Mouse (Mus musculus) heart, embryonic 11.5 days (tissue): ENCODE data around the gene Suox. TPM values are rescaled to one million over a fixed set of nuclear protein-coding genes. Genes with fewer than 3 reads are reported as not detected.

Experiments used
- ATAC-seq: fragments of 200-750 bp; cut with Nextera tagmentation; replicated peaks from 2 replicates; pipeline ENCODE4 v1.8.0; 2017; ENCODE audit warnings: moderate library complexity; ENCODE audit not compliant: insufficient number of reproducible peaks, low FRiP score, low TSS enrichment
- H3K27ac ChIP-seq: fragments of 300-500 bp; sonication (generic); 2 replicates; pipeline ENCODE4 v1.5.1; 2014; ENCODE audit warnings: mild to moderate bottlenecking, low read depth, low read length
- H3K27me3 ChIP-seq: fragments of 300-500 bp; sonication (generic); 2 replicates; pipeline ENCODE4 v1.6.1; 2014; ENCODE audit warnings: mild to moderate bottlenecking, low read length, mixed read lengths; ENCODE audit not compliant: control insufficient read depth, insufficient read depth
- H3K36me3 ChIP-seq: fragments of 300-500 bp; sonication (generic); 2 replicates; pipeline ENCODE4 v1.6.1; 2014; ENCODE audit warnings: mild to moderate bottlenecking, low read length, moderate library complexity, mixed read lengths; ENCODE audit not compliant: control insufficient read depth, insufficient read depth
- H3K4me1 ChIP-seq: fragments of 300-500 bp; sonication (generic); 2 replicates; pipeline ENCODE4 v1.6.1; 2014; ENCODE audit warnings: low read length; ENCODE audit not compliant: control insufficient read depth, insufficient read depth
- H3K4me2 ChIP-seq: fragments of 300-500 bp; sonication (generic); 2 replicates; pipeline ENCODE4 v1.6.1; 2014; ENCODE audit warnings: mild to moderate bottlenecking, moderate library complexity
- H3K4me3 ChIP-seq: fragments of 300-500 bp; sonication (generic); 2 replicates; pipeline ENCODE4 v1.5.1; 2014; ENCODE audit warnings: low read depth, low read length
- H3K9ac ChIP-seq: fragments of 300-500 bp; sonication (generic); 2 replicates; pipeline ENCODE4 v1.6.1; 2014; ENCODE audit warnings: mild to moderate bottlenecking, low read depth, low read length, moderate library complexity
- H3K9me3 ChIP-seq: fragments of 300-500 bp; sonication (generic); replicated peaks from 2 replicates; pipeline ENCODE4 v1.6.1; 2016; ENCODE audit warnings: low read length; ENCODE audit not compliant: control insufficient read depth
- WGBS: fragments of 180-500 bp; shearing (Covaris S2); extraction: QIAGEN DNeasy Blood & Tissue Kit; methylation state at CpG from one replicate; pipeline ENCODE4 v1.1.7; 2014; ENCODE audit not compliant: insufficient replicate concordance; 5-methylcytosine and 5-hydroxymethylcytosine counted together
- polyA plus RNA-seq: library from polyadenylated mRNA; unstranded; fragments of >200 nt; fragmentation: Nextera tagmentation; extraction: Ambion mirVana; gene quantifications from 2 replicates; pipeline ENCODE4 v1.2.1, GENCODE M21; 2014

Gene Suox
- polyA plus RNA-seq, 1 experiment from 2014 or later = 11.1 TPM

- peaks cover 2% of the 10 kb centered on the region; the same call in 1 of the 2 replicates for H3K27me3 ChIP-seq
- ATAC-seq = no peak
- peak overlapping the region; percentile 73 for H3K9ac ChIP-seq
- H3K27ac ChIP-seq = 0 out of 2 replicates have a peak overlapping the region, but pooled peaks have one; percentile 35
- H3K4me3 ChIP-seq = peak overlapping the region; percentile 76
- H3K9me3 ChIP-seq = no peaks in the 10 kb centered on the region
- H3K36me3 ChIP-seq = no peaks in the 10 kb centered on the region
- H3K4me1 ChIP-seq = peaks cover 5% of the 10 kb centered on the region; the same call in 1 of the 2 replicates
- peak overlapping the region; percentile 95 for H3K4me2 ChIP-seq
- under 1% methylated on average over 42 of the region's 42 CpGs for WGBS
Observed at GRCm38 (mm10) chr10:128668790-128669672, 4.8 kb downstream of the Suox start.

- Histone ChIP-seq H3K27me3 (peaks cover 2% of the 10 kb centered on the region; the same call in 1 of the 2 replicates), H3K27ac (no peak overlapping the region), H3K9me3 (no peaks in the 10 kb centered on the region), H3K9ac (no peak overlapping the region), H3K4me1 (no peaks in the 10 kb centered on the region), H3K4me3 (no peak overlapping the region), H3K4me2 (no peak overlapping the region), H3K36me3 (no peaks in the 10 kb centered on the region)
- whole genome bisulfite sequencing = 86% methylated on average over 2 of the region's 2 CpGs
- ATAC-seq = no peak
Observed at GRCm38 (mm10) chr10:128665806-128666205, 8.1 kb downstream of the Suox start.

- Histone ChIP-seq H3K27me3 (peaks cover 2% of the 10 kb centered on the region; the same call in 1 of the 2 replicates), H3K9me3 (no peaks in the 10 kb centered on the region), H3K4me2 (no peak overlapping the region), H3K27ac (no peak overlapping the region), H3K9ac (no peak overlapping the region), H3K36me3 (no peaks in the 10 kb centered on the region), H3K4me3 (no peak overlapping the region), H3K4me1 (no peaks in the 10 kb centered on the region)
- ATAC-seq = no peak
- WGBS = 70% methylated on average over 3 of the region's 3 CpGs
Observed at GRCm38 (mm10) chr10:128665307-128665706, 8.6 kb downstream of the Suox start.

- no peaks in the 10 kb centered on the region for H3K9me3 ChIP-seq
- 62% methylated on average over 3 of the region's 3 CpGs for WGBS
- H3K9ac ChIP-seq = no peak overlapping the region
- H3K4me2 ChIP-seq = no peak overlapping the region
- H3K27ac ChIP-seq = no peak overlapping the region
- no peak overlapping the region for H3K4me3 ChIP-seq
- no peaks in the 10 kb centered on the region for H3K27me3 ChIP-seq
- ATAC-seq = no peak
- H3K36me3 ChIP-seq = no peaks in the 10 kb centered on the region
- H3K4me1 ChIP-seq = no peaks in the 10 kb centered on the region
Observed at GRCm38 (mm10) chr10:128664808-128665207, 9.1 kb downstream of the Suox start.

- Histone ChIP-seq H3K4me1 (no peaks in the 10 kb centered on the region), H3K9ac (no peak overlapping the region), H3K27me3 (no peaks in the 10 kb centered on the region), H3K4me2 (no peak overlapping the region), H3K36me3 (no peaks in the 10 kb centered on the region), H3K4me3 (no peak overlapping the region), H3K9me3 (no peaks in the 10 kb centered on the region), H3K27ac (no peak overlapping the region)
- ATAC-seq = no peak
- WGBS = 50% methylated on average over 5 of the region's 5 CpGs
Observed at GRCm38 (mm10) chr10:128663441-128664220, 10.2 kb downstream of the Suox start.

- H3K4me1 ChIP-seq = no peaks in the 10 kb centered on the region
- ATAC-seq = no peak
Observed at GRCm38 (mm10) chr10:128662465-128662864, 11.4 kb downstream of the Suox start.

GRCm38 (mm10) chr10:128659490-128659889 is 14.4 kb downstream of the Suox start:
- H3K4me3 ChIP-seq = no peak overlapping the region
- no peaks in the 10 kb centered on the region for H3K36me3 ChIP-seq
- H3K4me2 ChIP-seq = no peak overlapping the region
- H3K9me3 ChIP-seq = no peaks in the 10 kb centered on the region
- no peak overlapping the region for H3K27ac ChIP-seq
- no peak for ATAC-seq
- no peaks in the 10 kb centered on the region for H3K27me3 ChIP-seq
- no peaks in the 10 kb centered on the region for H3K4me1 ChIP-seq
- no peak overlapping the region for H3K9ac ChIP-seq
- 39% methylated on average over 9 of the region's 9 CpGs for WGBS

More at GRCm38 (mm10) chr10:128662465-128662864, 11.4 kb downstream of the Suox start:
- Histone ChIP-seq H3K36me3 (no peaks in the 10 kb centered on the region), H3K9ac (no peak overlapping the region), H3K27ac (no peak overlapping the region), H3K9me3 (no peaks in the 10 kb centered on the region), H3K4me2 (no peak overlapping the region), H3K27me3 (no peaks in the 10 kb centered on the region), H3K4me3 (no peak overlapping the region)

GRCm38 (mm10) chr10:128657844-128658243 is 16.0 kb downstream of the Suox start:
- ATAC-seq = no peak
- WGBS = 54% methylated on average over 9 of the region's 9 CpGs
- Histone ChIP-seq H3K36me3 (no peaks in the 10 kb centered on the region), H3K9ac (no peak overlapping the region), H3K4me2 (no peak overlapping the region), H3K4me1 (no peaks in the 10 kb centered on the region), H3K4me3 (no peak overlapping the region), H3K27ac (no peak overlapping the region), H3K9me3 (no peaks in the 10 kb centered on the region), H3K27me3 (no peaks in the 10 kb centered on the region)
